In the genomic region with DNA sequence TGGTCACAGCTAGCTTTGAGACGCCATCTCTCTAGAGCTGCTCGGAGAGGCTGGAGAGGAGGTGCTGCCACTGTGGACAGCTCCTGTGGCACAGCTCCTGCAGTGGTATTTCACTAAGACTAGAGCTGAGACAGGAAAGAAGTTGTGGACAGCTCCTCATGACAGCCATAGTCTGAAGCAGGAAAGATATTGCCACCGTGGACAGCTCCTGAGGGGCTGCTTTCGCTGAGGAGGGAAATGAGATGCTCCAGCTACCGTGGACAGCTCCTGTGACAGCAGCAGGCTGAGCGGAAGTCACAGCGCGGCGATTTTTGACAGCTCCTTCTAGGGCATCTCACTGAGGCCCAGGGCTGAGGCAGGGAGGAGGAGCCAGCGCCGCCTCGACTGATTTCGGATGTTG, we compare ENCODE assay signal across 8 mouse cellular contexts. TPM values are rescaled to one million over a fixed set of nuclear protein-coding genes. Genes with fewer than 3 reads are reported as not detected.
DNase-seq lines count a peak whose midpoint lies in the region; ATAC-seq lines count a peak whose summit lies in the region.

No protein-coding gene starts in this region.

- 7% methylated on average over 13 of the region's 13 CpGs for WGBS in forebrain, embryonic 11.5 days

- no peak overlapping the region; the same call in 1 of the 2 replicates for H3K9ac ChIP-seq in forebrain, embryonic 11.5 days (ENCODE audit: low read length)

- DNase-seq in CD4-positive helper T cell, adult 2 months (ENCODE audit: low read depth, low spot score) = peak; percentile 67
- peak; percentile 97 for DNase-seq in ZHBTc4 (ENCODE audit: low read depth, low spot score)
- peak; percentile 84 for DNase-seq in forebrain, embryonic 11.5 days (ENCODE audit: low spot score)
- peak; percentile 94 to 95 for DNase-seq in heart, postnatal 10 days
- DNase-seq in kidney, postnatal 14 days = peak; percentile 90
- DNase-seq in retina, postnatal 7 days (ENCODE audit: low read depth, low spot score) = peak; percentile 25
- DNase-seq in urinary bladder, postnatal 25 days (ENCODE audit: low spot score) = peak; percentile 73

- peak; percentile 73 for ATAC-seq in forebrain, embryonic 11.5 days (replicated peaks; ENCODE audit: low FRiP score)
- ATAC-seq in megakaryocyte, adult 5-6 weeks (ENCODE audit: poor library complexity, severe bottlenecking) = peak; percentile 82

- no peak overlapping the region for H3K27ac ChIP-seq in forebrain, embryonic 11.5 days (ENCODE audit: low read depth, low read length)

- H3K36me3 ChIP-seq in forebrain, embryonic 11.5 days (ENCODE audit: control insufficient read depth, insufficient read depth, low read length) = no peaks in the 10 kb centered on the region

- peak overlapping the region; percentile 33; the same call in 1 of the 2 replicates for H3K4me2 ChIP-seq in forebrain, embryonic 11.5 days (ENCODE audit: low read depth, low read length, severe bottlenecking)

- intact Hi-C loops in heart, postnatal 10 days (cut with DNase I) = no loop called here

- H3K27me3 ChIP-seq in forebrain, embryonic 11.5 days (ENCODE audit: control insufficient read depth, insufficient read depth, low read length) = 0 out of 2 replicates have a peak, but pooled peaks cover 2% of the 10 kb centered on the region

- no peaks in the 10 kb centered on the region for H3K9me3 ChIP-seq in forebrain, embryonic 11.5 days (ENCODE audit: control insufficient read depth, low read length)

- no peak overlapping the region for H3K4me3 ChIP-seq in forebrain, embryonic 11.5 days (ENCODE audit: low read depth, low read length)

- peaks cover 4% of the 10 kb centered on the region; the same call in 1 of the 2 replicates for H3K4me1 ChIP-seq in forebrain, embryonic 11.5 days (replicated peaks; ENCODE audit: control insufficient read depth, insufficient read depth, low read length)

RNA-seq across cellular contexts. Expression of a gene that starts 15.4 kb away (rescaled TPM):
- polyA plus RNA-seq in forebrain, embryonic 11.5 days (2014; fragmentation: Nextera tagmentation; extraction: Ambion mirVana) = 70.2 and 73.3 TPM in 2 replicates
- total RNA-seq in heart, postnatal 10 days (2021) = 10 to 100 TPM; 13.9 to 18.1 TPM
- total RNA-seq in megakaryocyte, adult 5-6 weeks (2015) = 41.6 and 47.0 TPM in 2 replicates
- 32.6 and 41.0 TPM in 2 replicates for total RNA-seq in megakaryocyte, adult 5-6 weeks (2017)

RNA-seq across cellular contexts. Expression of a gene that starts 26.4 kb away (rescaled TPM):
- polyA plus RNA-seq in forebrain, embryonic 11.5 days (2014; fragmentation: Nextera tagmentation; extraction: Ambion mirVana) = 0.24 and 0.44 TPM in 2 replicates
- total RNA-seq in heart, postnatal 10 days (2021) = not detected
- total RNA-seq in megakaryocyte, adult 5-6 weeks (2015) = not detected in 2 replicates
- total RNA-seq in megakaryocyte, adult 5-6 weeks (2017) = not detected in 2 replicates

RNA-seq across cellular contexts. Expression of a gene that starts 54.8 kb away (rescaled TPM):
- 11.9 and 14.5 TPM in 2 replicates for polyA plus RNA-seq in forebrain, embryonic 11.5 days (2014; fragmentation: Nextera tagmentation; extraction: Ambion mirVana)
- total RNA-seq in heart, postnatal 10 days (2021) = 10 to 100 TPM; 13.2 to 15.0 TPM
- 31.3 and 40.4 TPM in 2 replicates for total RNA-seq in megakaryocyte, adult 5-6 weeks (2015)
- total RNA-seq in megakaryocyte, adult 5-6 weeks (2017) = 22.8 and 23.9 TPM in 2 replicates

RNA-seq across cellular contexts. Expression of a gene that starts 54.9 kb away (rescaled TPM):
- 20.4 and 23.9 TPM in 2 replicates for polyA plus RNA-seq in forebrain, embryonic 11.5 days (2014; fragmentation: Nextera tagmentation; extraction: Ambion mirVana)
- total RNA-seq in heart, postnatal 10 days (2021) = 10 to 100 TPM; 12.1 to 13.8 TPM
- total RNA-seq in megakaryocyte, adult 5-6 weeks (2015) = 31.1 and 40.9 TPM in 2 replicates
- 32.6 and 34.4 TPM in 2 replicates for total RNA-seq in megakaryocyte, adult 5-6 weeks (2017)

Comparison
In these comparisons a context has a peak if more than half of its experiments do, and no peak if none do; other contexts are left out.
1. DNase-seq: peak in every context shown above with its lines; median percentile 97 in ZHBTc4; 94 in heart, postnatal 10 days; 90 in kidney, postnatal 14 days; 84 in forebrain, embryonic 11.5 days; 73 in urinary bladder, postnatal 25 days; 67 in CD4-positive helper T cell, adult 2 months; 25 in retina, postnatal 7 days.